Mouse (Mus musculus) CH12.LX (cell line): ENCODE results near the gene Ngp.
A peak's percentile ranks its signal among the peaks of the same experiment; 100 is the strongest.

Experiments
- EP300 ChIP-seq: IDR thresholded peaks from 2 replicates; pipeline ENCODE4 v1.6.1; 2011; ENCODE audit warnings: low read length, improper control_type of control experiment
- MAZ ChIP-seq: IDR thresholded peaks from 2 replicates; pipeline ENCODE4 v1.6.1; 2012; ENCODE audit warnings: low read depth, mild to moderate bottlenecking, inconsistent platforms, low read length, improper control_type of control experiment, moderate library complexity
- POLR2AphosphoS2 ChIP-seq: IDR thresholded peaks from 2 replicates; pipeline ENCODE4 v1.6.1; 2011; ENCODE audit warnings: low read depth, low read length, improper control_type of control experiment
- RAD21 ChIP-seq: IDR thresholded peaks from 2 replicates; pipeline ENCODE4 v1.6.1; 2011; ENCODE audit warnings: low read depth, mild to moderate bottlenecking, low read length, improper control_type of control experiment, moderate library complexity
- SIN3A ChIP-seq: IDR thresholded peaks from 2 replicates; pipeline ENCODE4 v1.6.1; 2012; ENCODE audit warnings: low read length, improper control_type of control experiment, inconsistent platforms
- ZNF384 ChIP-seq: IDR thresholded peaks from 2 replicates; pipeline ENCODE4 v1.6.1; 2012; ENCODE audit warnings: low read depth, low read length, improper control_type of control experiment, inconsistent platforms

GRCm38 (mm10) chr9:110466179-110466578 is 46.6 kb downstream of the Ngp start:
- TF ChIP-seq POLR2AphosphoS2 (no peak), RAD21 (peak; percentile 78), SIN3A (no peak), MAZ (no peak), EP300 (no peak), ZNF384 (no peak)
